Mouse (Mus musculus): Measurements from ENCODE around the gene Ttc8. TPM values are rescaled to one million over a fixed set of nuclear protein-coding genes. Genes with fewer than 3 reads are reported as not detected.

Ttc8 gene
- polyA plus RNA-seq (2014; fragmentation: Nextera tagmentation; extraction: Ambion mirVana), result 32.2 and 35.0 TPM in 2 replicates

DNA sequence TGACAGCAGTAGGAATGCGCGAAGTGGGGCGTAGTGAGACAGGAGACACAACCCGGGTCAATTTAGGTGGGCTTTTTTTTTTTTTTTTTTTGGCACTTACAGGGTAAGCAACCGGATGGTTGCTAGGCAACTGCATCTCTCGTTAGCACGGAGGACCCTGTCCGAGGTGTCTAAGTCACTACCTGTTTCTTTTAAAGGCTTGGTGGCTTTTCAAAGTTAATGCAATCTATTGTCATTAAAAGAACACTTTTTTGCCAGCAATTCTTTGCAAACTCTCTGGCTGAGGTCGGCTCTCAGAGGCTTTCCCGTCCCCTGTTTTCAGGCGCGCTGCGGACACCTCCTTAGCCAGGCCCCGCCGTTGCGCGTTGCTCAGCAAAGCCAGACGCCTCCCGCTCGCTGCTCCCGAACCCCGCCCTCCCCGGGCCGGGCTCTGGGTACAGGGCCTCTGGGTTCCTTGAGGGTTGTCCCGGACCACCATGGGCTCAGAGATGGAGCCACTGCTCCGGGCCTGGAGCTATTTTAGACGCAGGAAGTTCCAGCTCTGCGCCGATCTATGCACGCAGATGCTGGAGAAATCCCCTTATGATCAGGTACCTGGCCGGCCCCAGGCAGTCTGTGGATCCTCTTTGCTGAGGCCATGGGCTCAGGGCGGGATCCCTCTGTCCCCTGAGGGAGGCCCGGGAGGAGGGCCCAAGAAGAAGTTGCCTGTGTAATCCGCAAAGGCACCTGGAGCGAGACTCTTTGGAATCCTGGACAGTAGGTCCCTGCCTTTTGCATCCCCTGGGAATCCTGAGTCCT is at the start of gene Ttc8:
Gene Ttc8, plus strand, starts transcription at position 381 of the 798 bp plus-strand sequence.
- peak; percentile 98 for ATAC-seq (ENCODE audit: insufficient read depth, low FRiP score, low TSS enrichment)
- Histone ChIP-seq H3K9me3 (ENCODE audit: control insufficient read depth, low read length) (no peaks in the 10 kb centered on the region), H3K4me3 (ENCODE audit: low read depth, low read length) (peak within 1 kb of the TSS; percentile 65), H3K4me1 (ENCODE audit: control insufficient read depth, insufficient read depth, low read length) (peaks cover 11% of the 10 kb centered on the region), H3K9ac (ENCODE audit: low read length) (peak within 1 kb of the TSS; percentile 90), H3K4me2 (ENCODE audit: low read depth) (peak within 1 kb of the TSS; percentile 76), H3K27ac (ENCODE audit: low read depth, low read length) (peak within 1 kb of the TSS; percentile 74), H3K36me3 (ENCODE audit: control insufficient read depth, insufficient read depth, low read length) (no peaks in the 10 kb centered on the region), H3K27me3 (ENCODE audit: control insufficient read depth, insufficient read depth, low read length) (no peaks in the 10 kb centered on the region)
- under 1% methylated on average over 35 of the region's 35 CpGs for WGBS
- DNase-seq (ENCODE audit: low spot score), result peak; percentile 95

DNA sequence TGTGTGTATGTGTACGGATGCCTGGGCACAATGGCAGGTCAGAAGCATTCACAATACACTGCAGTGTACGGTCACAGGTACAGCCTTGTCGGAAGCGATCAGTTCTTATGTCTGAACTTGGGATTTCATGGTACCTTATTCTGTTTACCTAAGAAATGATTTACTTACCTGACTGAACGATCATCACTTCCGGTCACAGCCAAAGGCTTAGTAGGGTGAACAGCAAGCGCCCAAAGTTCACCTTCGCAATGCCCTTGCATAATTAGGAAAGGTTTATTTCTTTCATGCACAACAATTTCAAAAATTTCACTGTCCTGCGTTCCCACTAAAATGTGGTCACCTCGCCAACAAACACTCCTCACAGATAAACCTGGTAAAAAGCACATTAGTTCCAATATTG is 47.5 kb upstream of the Ttc8 start:
- DNase-seq (ENCODE audit: low spot score) (no peak), ATAC-seq (ENCODE audit: insufficient read depth, low FRiP score, low TSS enrichment) (no peak)
- Histone ChIP-seq H3K9ac (ENCODE audit: low read length) (no peak overlapping the region), H3K4me3 (ENCODE audit: low read depth, low read length) (no peak overlapping the region), H3K9me3 (ENCODE audit: control insufficient read depth, low read length) (no peaks in the 10 kb centered on the region), H3K27ac (ENCODE audit: low read depth, low read length) (no peak overlapping the region), H3K4me1 (ENCODE audit: control insufficient read depth, insufficient read depth, low read length) (no peaks in the 10 kb centered on the region), H3K36me3 (ENCODE audit: control insufficient read depth, insufficient read depth, low read length) (no peaks in the 10 kb centered on the region), H3K27me3 (ENCODE audit: control insufficient read depth, insufficient read depth, low read length) (no peaks in the 10 kb centered on the region), H3K4me2 (ENCODE audit: low read depth) (no peak overlapping the region)
- WGBS, result 93% methylated on average over 10 of the region's 10 CpGs

DNA sequence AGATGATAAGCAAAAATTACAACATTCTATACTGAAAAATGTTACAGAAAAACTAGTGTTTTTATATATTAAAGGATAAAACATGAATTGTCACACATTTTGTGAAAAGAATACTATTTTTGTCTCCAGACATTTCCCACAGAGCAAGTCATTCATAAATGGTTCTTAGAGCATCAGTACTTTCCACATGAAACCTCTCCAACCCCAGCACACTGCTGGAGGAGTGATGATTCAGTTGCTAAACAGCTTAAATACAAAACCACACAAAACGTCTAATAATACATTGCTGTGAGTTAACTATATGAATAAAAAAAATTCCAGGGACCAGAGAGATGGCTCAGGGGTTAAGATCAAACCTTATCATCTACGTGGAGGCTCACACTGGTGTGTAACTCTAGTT is 45.2 kb upstream of the Ttc8 start:
- no peaks in the 10 kb centered on the region for H3K27me3 ChIP-seq (ENCODE audit: control insufficient read depth, insufficient read depth, low read length)
- H3K4me3 ChIP-seq (ENCODE audit: low read depth, low read length), result no peak overlapping the region
- H3K36me3 ChIP-seq (ENCODE audit: control insufficient read depth, insufficient read depth, low read length), result no peaks in the 10 kb centered on the region
- H3K9me3 ChIP-seq (ENCODE audit: control insufficient read depth, low read length), result no peaks in the 10 kb centered on the region
- H3K27ac ChIP-seq (ENCODE audit: low read depth, low read length), result no peak overlapping the region
- DNase-seq (ENCODE audit: low spot score) (no peak), ATAC-seq (ENCODE audit: insufficient read depth, low FRiP score, low TSS enrichment) (no peak)
- no peaks in the 10 kb centered on the region for H3K4me1 ChIP-seq (ENCODE audit: control insufficient read depth, insufficient read depth, low read length)
- 68% methylated on average over 2 of the region's 2 CpGs for WGBS
- no peak overlapping the region for H3K4me2 ChIP-seq (ENCODE audit: low read depth)
- no peak overlapping the region for H3K9ac ChIP-seq (ENCODE audit: low read length)

DNA sequence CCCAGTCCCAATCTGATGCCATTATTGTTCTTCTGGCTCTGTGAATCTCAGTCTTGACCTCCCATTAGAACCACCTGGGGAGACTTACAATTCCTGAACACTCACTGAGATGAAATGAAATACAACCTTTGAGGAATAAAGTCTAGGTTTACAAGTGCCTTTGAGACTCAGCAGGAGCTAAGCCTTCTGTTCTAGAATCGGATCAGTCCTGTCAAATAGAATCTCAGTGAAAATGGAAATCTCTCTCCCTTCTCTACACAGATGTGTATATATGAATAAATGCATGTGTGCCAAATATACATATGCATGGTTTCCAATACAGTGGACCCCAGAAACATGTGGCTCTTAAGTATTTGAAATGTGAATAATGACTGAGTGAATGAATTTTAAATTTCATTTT is 41.7 kb upstream of the Ttc8 start:
- Histone ChIP-seq H3K9me3 (ENCODE audit: control insufficient read depth, low read length) (no peaks in the 10 kb centered on the region), H3K27ac (ENCODE audit: low read depth, low read length) (no peak overlapping the region), H3K4me1 (ENCODE audit: control insufficient read depth, insufficient read depth, low read length) (no peaks in the 10 kb centered on the region), H3K4me3 (ENCODE audit: low read depth, low read length) (no peak overlapping the region), H3K9ac (ENCODE audit: low read length) (no peak overlapping the region), H3K27me3 (ENCODE audit: control insufficient read depth, insufficient read depth, low read length) (no peaks in the 10 kb centered on the region), H3K4me2 (ENCODE audit: low read depth) (no peak overlapping the region), H3K36me3 (ENCODE audit: control insufficient read depth, insufficient read depth, low read length) (no peaks in the 10 kb centered on the region)
- DNase-seq (ENCODE audit: low spot score), result no peak
- no peak for ATAC-seq (ENCODE audit: insufficient read depth, low FRiP score, low TSS enrichment)
- 39% methylated on average over 1 of the region's 1 CpGs for WGBS

DNA sequence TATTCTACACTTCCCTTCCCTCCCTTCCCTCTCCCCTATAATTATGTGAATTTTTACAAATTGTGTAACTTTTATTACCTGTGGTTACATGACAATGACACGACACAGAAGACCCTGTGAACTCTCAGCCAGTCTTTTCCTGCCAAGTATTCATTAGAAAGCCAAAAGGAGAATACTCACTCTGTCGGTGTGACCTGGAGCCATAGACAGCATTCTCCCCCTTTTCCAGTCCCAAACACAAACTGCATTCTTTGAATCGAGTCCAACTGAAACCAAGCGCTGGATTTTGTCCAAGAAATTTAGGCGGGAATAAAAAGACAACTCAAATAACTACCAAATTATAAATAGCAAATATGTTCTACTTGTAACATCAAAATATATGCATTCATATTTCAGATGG is 38.6 kb upstream of the Ttc8 start:
- ATAC-seq (ENCODE audit: insufficient read depth, low FRiP score, low TSS enrichment) (no peak), DNase-seq (ENCODE audit: low spot score) (no peak)
- Histone ChIP-seq H3K9ac (ENCODE audit: low read length) (no peak overlapping the region), H3K4me1 (ENCODE audit: control insufficient read depth, insufficient read depth, low read length) (no peaks in the 10 kb centered on the region), H3K9me3 (ENCODE audit: control insufficient read depth, low read length) (no peaks in the 10 kb centered on the region), H3K27me3 (ENCODE audit: control insufficient read depth, insufficient read depth, low read length) (no peaks in the 10 kb centered on the region), H3K27ac (ENCODE audit: low read depth, low read length) (no peak overlapping the region), H3K4me3 (ENCODE audit: low read depth, low read length) (no peak overlapping the region), H3K4me2 (ENCODE audit: low read depth) (no peak overlapping the region), H3K36me3 (ENCODE audit: control insufficient read depth, insufficient read depth, low read length) (no peaks in the 10 kb centered on the region)
- WGBS, result 80% methylated on average over 5 of the region's 5 CpGs

DNA sequence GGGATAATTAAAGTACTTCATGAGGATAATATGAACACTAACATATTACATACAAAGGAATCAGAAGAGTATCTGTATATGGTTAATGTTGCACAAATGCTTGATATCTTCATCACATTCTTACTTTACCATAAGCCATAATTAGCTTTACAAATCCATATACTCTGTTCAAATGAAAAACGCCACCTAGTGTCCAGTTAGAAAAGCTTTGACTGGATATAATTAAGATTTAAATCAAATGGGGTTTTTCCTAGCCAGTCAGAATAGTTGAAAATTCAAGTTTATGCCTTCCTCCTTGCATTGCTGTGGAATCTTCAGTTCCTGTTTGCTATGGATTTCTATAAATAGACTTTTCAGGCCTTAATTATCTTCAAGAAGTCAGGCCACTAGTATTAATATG is 35.9 kb upstream of the Ttc8 start:
- WGBS, result 6% methylated on average over 1 of the region's 1 CpGs
- Histone ChIP-seq H3K9me3 (ENCODE audit: control insufficient read depth, low read length) (no peaks in the 10 kb centered on the region), H3K4me1 (ENCODE audit: control insufficient read depth, insufficient read depth, low read length) (no peaks in the 10 kb centered on the region), H3K4me2 (ENCODE audit: low read depth) (no peak overlapping the region), H3K9ac (ENCODE audit: low read length) (no peak overlapping the region), H3K36me3 (ENCODE audit: control insufficient read depth, insufficient read depth, low read length) (no peaks in the 10 kb centered on the region), H3K27me3 (ENCODE audit: control insufficient read depth, insufficient read depth, low read length) (no peaks in the 10 kb centered on the region), H3K4me3 (ENCODE audit: low read depth, low read length) (no peak overlapping the region), H3K27ac (ENCODE audit: low read depth, low read length) (no peak overlapping the region)
- no peak for ATAC-seq (ENCODE audit: insufficient read depth, low FRiP score, low TSS enrichment)
- no peak for DNase-seq (ENCODE audit: low spot score)

DNA sequence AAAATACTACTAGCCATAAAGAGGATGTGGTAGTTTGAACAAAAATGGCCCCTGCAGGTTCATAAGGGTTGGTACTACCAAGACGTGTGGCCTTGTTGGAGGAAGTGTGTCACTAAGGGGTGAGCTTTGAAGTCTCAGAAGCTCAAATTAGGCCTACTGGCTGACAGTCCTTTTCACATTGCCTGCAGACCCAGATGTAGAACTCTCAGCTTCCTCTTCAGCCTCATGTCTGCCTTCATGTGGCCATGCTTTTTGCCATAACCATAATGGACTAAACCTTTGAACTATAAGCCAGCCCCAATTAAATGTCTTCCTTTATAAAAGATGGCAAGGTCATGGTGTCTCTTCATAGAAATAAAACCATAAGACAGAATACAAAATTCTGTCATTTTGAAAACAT is 23.6 kb upstream of the Ttc8 start:
- H3K9ac ChIP-seq (ENCODE audit: low read length), result no peak overlapping the region
- no peaks in the 10 kb centered on the region for H3K27me3 ChIP-seq (ENCODE audit: control insufficient read depth, insufficient read depth, low read length)
- no peaks in the 10 kb centered on the region for H3K36me3 ChIP-seq (ENCODE audit: control insufficient read depth, insufficient read depth, low read length)
- H3K4me1 ChIP-seq (ENCODE audit: control insufficient read depth, insufficient read depth, low read length), result no peaks in the 10 kb centered on the region; the same call in 1 of the 2 replicates
- H3K27ac ChIP-seq (ENCODE audit: low read depth, low read length), result no peak overlapping the region
- H3K9me3 ChIP-seq (ENCODE audit: control insufficient read depth, low read length), result no peaks in the 10 kb centered on the region
- H3K4me3 ChIP-seq (ENCODE audit: low read depth, low read length), result no peak overlapping the region
- 62% methylated on average over 1 of the region's 1 CpGs for WGBS
- no peak overlapping the region for H3K4me2 ChIP-seq (ENCODE audit: low read depth)
- no peak for ATAC-seq (ENCODE audit: insufficient read depth, low FRiP score, low TSS enrichment)
- no peak for DNase-seq (ENCODE audit: low spot score)

DNA sequence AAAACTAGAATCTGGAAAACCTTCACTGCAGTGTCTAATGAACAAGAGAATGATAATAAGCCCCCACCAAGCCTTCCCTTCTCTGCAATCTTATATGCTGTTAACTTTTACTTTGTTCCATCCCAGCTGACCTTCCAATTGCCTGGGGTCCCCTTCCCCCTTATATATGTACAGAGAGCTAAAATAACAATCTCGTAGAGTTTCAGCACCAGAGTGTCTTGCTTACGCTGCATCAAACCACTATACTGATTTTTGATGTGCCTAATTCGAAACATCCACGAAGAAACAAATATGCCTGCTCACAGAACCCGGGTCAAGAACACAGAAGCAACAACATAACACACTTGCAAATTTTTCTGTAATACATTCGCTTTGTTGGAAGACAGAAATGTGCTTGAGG is 20.7 kb upstream of the Ttc8 start:
- ATAC-seq (ENCODE audit: insufficient read depth, low FRiP score, low TSS enrichment), result no peak
- 66% methylated on average over 6 of the region's 6 CpGs for WGBS
- Histone ChIP-seq H3K9me3 (ENCODE audit: control insufficient read depth, low read length) (no peaks in the 10 kb centered on the region), H3K36me3 (ENCODE audit: control insufficient read depth, insufficient read depth, low read length) (no peaks in the 10 kb centered on the region), H3K4me2 (ENCODE audit: low read depth) (peak overlapping the region; percentile 73), H3K4me3 (ENCODE audit: low read depth, low read length) (peak overlapping the region; percentile 88), H3K9ac (ENCODE audit: low read length) (no peak overlapping the region), H3K27ac (ENCODE audit: low read depth, low read length) (no peak overlapping the region), H3K27me3 (ENCODE audit: control insufficient read depth, insufficient read depth, low read length) (no peaks in the 10 kb centered on the region), H3K4me1 (ENCODE audit: control insufficient read depth, insufficient read depth, low read length) (no peaks in the 10 kb centered on the region; the same call in 1 of the 2 replicates)
- DNase-seq (ENCODE audit: low spot score), result no peak

DNA sequence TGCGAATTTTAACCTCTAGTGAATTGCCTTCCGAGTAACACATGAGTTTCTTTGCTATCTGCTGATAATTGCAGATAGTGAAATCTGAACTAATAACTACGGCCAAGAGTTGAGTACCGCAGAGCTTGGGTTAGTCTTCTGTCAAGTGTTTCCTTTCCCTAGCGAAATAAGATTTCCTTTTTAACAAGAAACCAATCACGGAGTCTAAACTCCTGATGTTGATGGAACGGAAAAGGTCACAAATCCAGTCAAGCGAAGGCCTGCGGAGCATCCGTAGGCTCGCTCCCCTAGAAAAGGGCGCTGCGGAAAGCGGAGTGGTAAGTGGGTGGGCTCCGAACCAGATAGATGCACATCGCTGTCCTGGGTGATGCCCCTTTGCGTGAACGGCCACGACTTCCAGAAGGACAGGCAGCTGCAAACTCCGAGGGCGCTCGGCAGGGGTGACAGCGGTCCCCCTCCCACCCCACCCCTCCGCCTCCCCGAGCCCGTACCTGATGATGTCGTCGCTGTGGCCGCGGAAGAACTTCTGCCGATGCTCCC is 20.0 kb upstream of the Ttc8 start:
- H3K9ac ChIP-seq (ENCODE audit: low read length), result peak overlapping the region; percentile 76
- no peaks in the 10 kb centered on the region for H3K9me3 ChIP-seq (ENCODE audit: control insufficient read depth, low read length)
- WGBS, result 3% methylated on average over 31 of the region's 31 CpGs
- peak overlapping the region; percentile 67; the same call in 1 of the 2 replicates for H3K27ac ChIP-seq (ENCODE audit: low read depth, low read length)
- peak; percentile 49 for DNase-seq (ENCODE audit: low spot score)
- H3K4me1 ChIP-seq (ENCODE audit: control insufficient read depth, insufficient read depth, low read length), result no peaks in the 10 kb centered on the region; the same call in 1 of the 2 replicates
- H3K36me3 ChIP-seq (ENCODE audit: control insufficient read depth, insufficient read depth, low read length), result no peaks in the 10 kb centered on the region
- peak overlapping the region; percentile 88 for H3K4me3 ChIP-seq (ENCODE audit: low read depth, low read length)
- H3K27me3 ChIP-seq (ENCODE audit: control insufficient read depth, insufficient read depth, low read length), result no peaks in the 10 kb centered on the region
- H3K4me2 ChIP-seq (ENCODE audit: low read depth), result peak overlapping the region; percentile 73
- peak; percentile 40 for ATAC-seq (ENCODE audit: insufficient read depth, low FRiP score, low TSS enrichment)

Data from neural tube, embryonic 11.5 days (tissue).